Mouse (Mus musculus): Measurements from ENCODE around the gene Natd1. TPM values are rescaled to one million over a fixed set of nuclear protein-coding genes. Genes with fewer than 3 reads are reported as not detected.

The Natd1 gene
- polyA plus RNA-seq, 1 experiment from 2014 or later = 15.4 TPM

DNA sequence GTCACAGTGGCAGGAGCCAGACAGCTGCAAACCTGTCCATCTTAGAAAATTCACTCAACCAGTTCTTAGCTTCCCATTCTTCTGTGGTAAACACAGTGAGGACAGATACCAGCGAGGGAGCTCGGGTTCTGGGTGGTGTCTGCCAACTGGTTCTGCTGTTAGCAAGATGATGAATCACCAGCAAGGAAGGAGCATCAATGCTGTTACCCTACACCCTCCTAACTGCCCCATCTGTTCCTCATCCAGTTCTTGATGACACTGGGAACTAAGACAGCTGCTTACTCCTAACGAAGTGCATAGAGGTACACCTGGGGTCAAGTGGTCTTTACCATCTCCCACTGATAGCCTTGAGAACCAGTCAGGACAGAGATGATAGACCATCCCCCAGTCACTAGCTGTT is 58.0 kb downstream of the Natd1 start:
- H3K36me3 ChIP-seq (ENCODE audit: control insufficient read depth, insufficient read depth, low read length) = peaks cover 64% of the 10 kb centered on the region
- WGBS = 49% methylated on average over 3 of the region's 3 CpGs
- no peaks in the 10 kb centered on the region for H3K9me3 ChIP-seq (ENCODE audit: control insufficient read depth, low read length)
- no peak overlapping the region for H3K9ac ChIP-seq (ENCODE audit: low read length)
- H3K4me1 ChIP-seq (replicated peaks; ENCODE audit: control insufficient read depth, insufficient read depth, low read length) = no peaks in the 10 kb centered on the region
- H3K4me3 ChIP-seq (ENCODE audit: low read depth, low read length) = no peak overlapping the region
- H3K27ac ChIP-seq (ENCODE audit: low read depth) = no peak overlapping the region
- no peak for DNase-seq (ENCODE audit: low spot score)
- H3K4me2 ChIP-seq (ENCODE audit: low read length) = no peak overlapping the region
- no peak for ATAC-seq (replicated peaks; ENCODE audit: low FRiP score, low TSS enrichment, low read depth)
- H3K27me3 ChIP-seq (replicated peaks; ENCODE audit: control insufficient read depth, insufficient read depth, low read length) = no peaks in the 10 kb centered on the region

Other genes starting within 250 kb of the Natd1 start
- 53.7 and 53.8 TPM in 2 replicates for gene Llgl1, start 215.0 kb downstream of the Natd1 start, polyA plus RNA-seq (2014; fragmentation: Nextera tagmentation; extraction: Ambion mirVana)
- 87.2 and 91.8 TPM in 2 replicates for gene Flii, start 187.5 kb downstream of the Natd1 start, polyA plus RNA-seq (2014; fragmentation: Nextera tagmentation; extraction: Ambion mirVana)
- gene Mief2, start 186.4 kb downstream of the Natd1 start, polyA plus RNA-seq (2014; fragmentation: Nextera tagmentation; extraction: Ambion mirVana) = 11.4 and 11.8 TPM in 2 replicates
- 13.4 and 16.1 TPM in 2 replicates for gene Top3a, start 137.4 kb downstream of the Natd1 start, polyA plus RNA-seq (2014; fragmentation: Nextera tagmentation; extraction: Ambion mirVana)
- 8.2 and 9.2 TPM in 2 replicates for gene Smcr8, start 137.2 kb downstream of the Natd1 start, polyA plus RNA-seq (2014; fragmentation: Nextera tagmentation; extraction: Ambion mirVana)
- gene Shmt1, start 103.0 kb downstream of the Natd1 start, polyA plus RNA-seq (2014; fragmentation: Nextera tagmentation; extraction: Ambion mirVana) = 94.7 and 102 TPM in 2 replicates
- gene Dhrs7b, start 84.1 kb downstream of the Natd1 start, polyA plus RNA-seq (2014; fragmentation: Nextera tagmentation; extraction: Ambion mirVana) = 49.4 and 50.3 TPM in 2 replicates
- gene Tmem11, start 35.5 kb downstream of the Natd1 start, polyA plus RNA-seq (2014; fragmentation: Nextera tagmentation; extraction: Ambion mirVana) = 73.9 and 81.6 TPM in 2 replicates
- 91.7 and 94.5 TPM in 2 replicates for gene Map2k3, start 17.3 kb upstream of the Natd1 start, polyA plus RNA-seq (2014; fragmentation: Nextera tagmentation; extraction: Ambion mirVana)
- gene Kcnj12, start 107.8 kb upstream of the Natd1 start, polyA plus RNA-seq (2014; fragmentation: Nextera tagmentation; extraction: Ambion mirVana) = 1.8 and 1.9 TPM in 2 replicates
- gene Tnfrsf13b, start 212.0 kb upstream of the Natd1 start, polyA plus RNA-seq (2014; fragmentation: Nextera tagmentation; extraction: Ambion mirVana) = 2.3 and 3.1 TPM in 2 replicates